Mouse (Mus musculus) liver, adult (tissue): ENCODE measurements around the gene Mvb12b.

Experiments used
- GATA4 ChIP-seq: IDR thresholded peaks from 2 replicates; pipeline ENCODE4 v1.6.1; 2014; ENCODE audit warnings: mild to moderate bottlenecking, low read length; ENCODE audit not compliant: insufficient replicate concordance

The Mvb12b gene

GRCm38 (mm10) chr2:33887328-33888099 lies at the start of gene Mvb12b:
Gene Mvb12b (minus strand): TSS chr2:33887946.
- no peak for TF ChIP-seq GATA4

- no peak for TF ChIP-seq GATA4
Measured at GRCm38 (mm10) chr2:33935756-33936155, 48.0 kb upstream of the Mvb12b start.

- no peak for TF ChIP-seq GATA4
Measured at GRCm38 (mm10) chr2:33933606-33934510, 46.1 kb upstream of the Mvb12b start.

- no peak for TF ChIP-seq GATA4
Measured at GRCm38 (mm10) chr2:33931161-33931560, 43.4 kb upstream of the Mvb12b start.

- TF ChIP-seq GATA4 = no peak
Measured at GRCm38 (mm10) chr2:33925288-33925687, 37.5 kb upstream of the Mvb12b start.

GRCm38 (mm10) chr2:33923482-33923881 lies 35.7 kb upstream of the Mvb12b start:
- no peak for TF ChIP-seq GATA4

- no peak for TF ChIP-seq GATA4
Measured at GRCm38 (mm10) chr2:33922466-33922865, 34.7 kb upstream of the Mvb12b start.

GRCm38 (mm10) chr2:33919934-33920615 lies 32.3 kb upstream of the Mvb12b start:
- no peak for TF ChIP-seq GATA4

- no peak for TF ChIP-seq GATA4
Measured at GRCm38 (mm10) chr2:33918824-33919223, 31.1 kb upstream of the Mvb12b start.

- no peak for TF ChIP-seq GATA4
Measured at GRCm38 (mm10) chr2:33918318-33918717, 30.6 kb upstream of the Mvb12b start.

- no peak for TF ChIP-seq GATA4
Measured at GRCm38 (mm10) chr2:33916603-33917002, 28.9 kb upstream of the Mvb12b start.

- no peak for TF ChIP-seq GATA4
Measured at GRCm38 (mm10) chr2:33914998-33915397, 27.3 kb upstream of the Mvb12b start.

GRCm38 (mm10) chr2:33914334-33914733 lies 26.6 kb upstream of the Mvb12b start:
- TF ChIP-seq GATA4 = no peak

- TF ChIP-seq GATA4 = no peak
Measured at GRCm38 (mm10) chr2:33912741-33913140, 25.0 kb upstream of the Mvb12b start.

GRCm38 (mm10) chr2:33908374-33908773 lies 20.6 kb upstream of the Mvb12b start:
- TF ChIP-seq GATA4 = no peak
